Mouse (Mus musculus) brain, embryonic 14.5 days (tissue): ENCODE results near the gene Cenps.

Source experiments
- CTCF ChIP-seq: fragments of 200-500 bp; IDR thresholded peaks from 2 replicates; pipeline ENCODE4 v1.5.1; 2012; ENCODE audit warnings: inconsistent platforms, mild to moderate bottlenecking, moderate library complexity, borderline replicate concordance; ENCODE audit not compliant: insufficient read depth, insufficient read length; ENCODE audit errors: extremely low read depth
- POLR2A ChIP-seq: fragments of 200-500 bp; IDR thresholded peaks from 2 replicates; pipeline ENCODE4 v1.6.1; 2012; ENCODE audit warnings: mild to moderate bottlenecking, inconsistent platforms, borderline replicate concordance; ENCODE audit not compliant: poor library complexity, insufficient read depth, insufficient read length, severe bottlenecking; ENCODE audit errors: extremely low read depth

- TF ChIP-seq POLR2A, result no peak
- TF ChIP-seq CTCF, result no peak
Observed at GRCm38 (mm10) chr4:149131789-149132565, 5.5 kb downstream of the Cenps start.
